ENCODE assay signal across 11 mouse cellular contexts in genomic region chr14:103663026-103663425, GRCm38 (mm10). TPM values are rescaled to one million over a fixed set of nuclear protein-coding genes. Genes with fewer than 3 reads are reported as not detected.
DNase-seq lines count a peak whose midpoint lies in the region; ATAC-seq lines count a peak whose summit lies in the region.
"Had no signal": no experiment of that assay in that cellular context is flagged by ENCODE, and none has a peak within 500 bp of the region (broad histone marks: within the 10 kb centered on the region; RNA-seq: fewer than 3 reads in every experiment).

No protein-coding gene starts in this region.

- H3K9me3 ChIP-seq in hindbrain, embryonic 12.5 days (replicated peaks): no peaks in the 10 kb centered on the region
- H3K9me3 ChIP-seq in heart, embryonic 12.5 days (replicated peaks): no peaks in the 10 kb centered on the region
- H3K9me3 ChIP-seq: embryonic facial prominence, embryonic 12.5 days had no signal

- no peak overlapping the region for H3K4me3 ChIP-seq in hindbrain, embryonic 12.5 days
- H3K4me3 ChIP-seq in heart, embryonic 12.5 days: no peak overlapping the region
- H3K4me3 ChIP-seq: embryonic facial prominence, embryonic 12.5 days had no signal

- H3K9ac ChIP-seq in hindbrain, embryonic 12.5 days: no peak overlapping the region
- H3K9ac ChIP-seq in heart, embryonic 12.5 days: no peak overlapping the region
- H3K9ac ChIP-seq: embryonic facial prominence, embryonic 12.5 days had no signal

- no peak overlapping the region for H3K27ac ChIP-seq in hindbrain, embryonic 12.5 days
- no peak overlapping the region for H3K27ac ChIP-seq in heart, embryonic 12.5 days (ENCODE audit: poor library complexity, severe bottlenecking)
- H3K27ac ChIP-seq: embryonic facial prominence, embryonic 12.5 days had no signal

- H3K4me2 ChIP-seq in hindbrain, embryonic 12.5 days (replicated peaks): no peak overlapping the region
- no peak overlapping the region for H3K4me2 ChIP-seq in heart, embryonic 12.5 days
- H3K4me2 ChIP-seq: embryonic facial prominence, embryonic 12.5 days had no signal

- 0 out of 2 replicates have a peak, but pooled peaks have one; percentile 66 for ATAC-seq in hindbrain, embryonic 12.5 days (ENCODE audit: low FRiP score)
- no peak for ATAC-seq in heart, embryonic 12.5 days (ENCODE audit: insufficient number of reproducible peaks, low FRiP score)

- intact Hi-C loops in left cerebral cortex, postnatal 14 days (cut with DNase I): no loop called here
- intact Hi-C loops in gastrocnemius, postnatal 36 days (cut with DNase I): no loop called here

- H3K36me3 ChIP-seq in hindbrain, embryonic 12.5 days: peaks cover 13% of the 10 kb centered on the region
- H3K36me3 ChIP-seq in heart, embryonic 12.5 days: no peaks in the 10 kb centered on the region
- H3K36me3 ChIP-seq: embryonic facial prominence, embryonic 12.5 days had no signal

- peak; percentile 77 to 81 for DNase-seq in right cerebral cortex, adult 2 months (ENCODE audit: low spot score in 2 of 2)
- DNase-seq in right cerebral cortex, postnatal 4 days: no peak
- DNase-seq in left cerebral cortex, postnatal 14 days (ENCODE audit: low spot score in 2 of 2): peak; percentile 59 to 70
- peak; percentile 88 for DNase-seq in telencephalon, adult 2 months (ENCODE audit: low read depth, low spot score)
- DNase-seq in gastrocnemius, postnatal 36 days: no peak
- DNase-seq in urinary bladder, adult 18-20 months (ENCODE audit: low spot score in 2 of 2): no peak
- DNase-seq: gastrocnemius, postnatal 10 days had no signal

- 63% methylated on average over 7 of the region's 7 CpGs for WGBS in hindbrain, embryonic 12.5 days
- 83% methylated on average over 7 of the region's 7 CpGs for WGBS in heart, embryonic 12.5 days

- peaks cover 7% of the 10 kb centered on the region; the same call in 1 of the 2 replicates for H3K4me1 ChIP-seq in hindbrain, embryonic 12.5 days
- no peaks in the 10 kb centered on the region for H3K4me1 ChIP-seq in heart, embryonic 12.5 days (replicated peaks)
- H3K4me1 ChIP-seq: embryonic facial prominence, embryonic 12.5 days had no signal

- no peaks in the 10 kb centered on the region for H3K27me3 ChIP-seq in hindbrain, embryonic 12.5 days
- no peaks in the 10 kb centered on the region; the same call in 1 of the 2 replicates for H3K27me3 ChIP-seq in heart, embryonic 12.5 days (replicated peaks)
- H3K27me3 ChIP-seq: embryonic facial prominence, embryonic 12.5 days had no signal

RNA-seq across cellular contexts. Expression of gene Slain1, which starts 13.0 kb away (rescaled TPM):
- polyA plus RNA-seq in hindbrain, embryonic 12.5 days (2016; fragmentation: Nextera tagmentation; extraction: Ambion mirVana): 19.9 and 22.8 TPM in 2 replicates
- 10 to 100 TPM; 49.9 to 51.7 TPM for total RNA-seq in left cerebral cortex, postnatal 14 days (2021)
- total RNA-seq in gastrocnemius, postnatal 36 days (2021): under 1 TPM in 1 of 2 experiments, not detected in 1; 0.15 TPM
- polyA plus RNA-seq in heart, embryonic 12.5 days (2016; fragmentation: Nextera tagmentation; extraction: Ambion mirVana): 0.73 and 0.87 TPM in 2 replicates
- total RNA-seq: MEL had no signal

Comparison
In these comparisons a context has a peak if more than half of its experiments do, and no peak if none do; other contexts are left out.
1. DNase-seq: peak in right cerebral cortex, adult 2 months (2 of 2), left cerebral cortex, postnatal 14 days (2 of 2) and telencephalon, adult 2 months (single experiment); none in right cerebral cortex, postnatal 4 days (single experiment), gastrocnemius, postnatal 36 days (0 of 2) and urinary bladder, adult 18-20 months (0 of 2).
2. RNA of gene Slain1, which starts 13.0 kb away (total RNA-seq): 49.9 to 51.7 TPM in left cerebral cortex, postnatal 14 days; 0.15 TPM in gastrocnemius, postnatal 36 days; every median in the first group is over 10 times any median in the second.